Mouse (Mus musculus) cortical plate, adult 2 months (tissue): Measurements from ENCODE around the gene 4932438A13Rik.

Source experiments
- CTCF ChIP-seq: fragments of 200-500 bp; IDR thresholded peaks from 2 replicates; pipeline ENCODE4 v1.5.1; 2011; ENCODE audit warnings: mild to moderate bottlenecking, control low read depth, low read length; ENCODE audit not compliant: insufficient read depth; ENCODE audit errors: extremely low read depth
- POLR2A ChIP-seq: fragments of 200-500 bp; IDR thresholded peaks from 2 replicates; pipeline ENCODE4 v1.6.1; 2011; ENCODE audit warnings: mild to moderate bottlenecking, low read length, control low read depth; ENCODE audit not compliant: insufficient read depth; ENCODE audit errors: extremely low read depth

DNA sequence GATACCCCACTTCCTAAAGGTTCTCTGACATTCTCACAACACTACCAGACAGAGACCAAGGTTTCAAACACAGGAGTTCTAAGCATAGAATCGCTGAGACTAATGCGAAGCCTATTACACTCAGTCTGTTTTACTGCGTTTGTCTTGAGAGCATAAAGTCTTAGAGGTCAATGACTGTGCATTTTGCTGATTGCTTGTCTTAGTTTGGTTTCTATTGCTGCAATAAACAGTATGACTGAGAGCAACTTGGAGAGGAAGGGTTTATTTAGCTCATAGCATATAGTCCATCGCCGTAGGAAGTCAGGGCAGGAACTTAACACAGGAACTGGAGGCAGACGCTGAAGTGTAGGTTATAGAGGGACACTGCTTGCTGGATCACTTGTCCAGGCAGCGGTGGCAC lies 26.1 kb upstream of the 4932438A13Rik start:
- TF ChIP-seq CTCF (no peak), POLR2A (no peak)
